Mouse (Mus musculus) liver, embryonic 14.5 days (tissue): Measurements from ENCODE around the gene Cacna1f. TPM values are rescaled to one million over a fixed set of nuclear protein-coding genes. Genes with fewer than 3 reads are reported as not detected.

ENCODE experiments used
- ATAC-seq: fragments of 200-750 bp; cut with Nextera tagmentation; 2 replicates; pipeline ENCODE4 v1.8.0; 2017; ENCODE audit warnings: moderate number of reproducible peaks, mild to moderate bottlenecking, moderate library complexity; ENCODE audit not compliant: insufficient read depth
- DNase-seq, 3 experiments: peaks; one replicate each; pipeline ENCODE4 v3.0.0-alpha.2; 2012 to 2013; ENCODE audit warnings: low read depth in 3 of 3, low spot score in 3 of 3
- H3K27ac ChIP-seq: fragments of 300-500 bp; sonication (generic); 2 replicates; pipeline ENCODE4 v1.5.1; 2014; ENCODE audit warnings: moderate library complexity, mild to moderate bottlenecking, control low read depth, inconsistent platforms
- H3K27me3 ChIP-seq: fragments of 300-500 bp; sonication (generic); 2 replicates; pipeline ENCODE4 v1.6.1; 2014; ENCODE audit warnings: mild to moderate bottlenecking, low read length, moderate library complexity; ENCODE audit not compliant: control insufficient read depth, insufficient read depth
- H3K36me3 ChIP-seq: fragments of 300-500 bp; sonication (generic); replicated peaks from 2 replicates; pipeline ENCODE4 v1.6.1; 2014; ENCODE audit warnings: low read depth; ENCODE audit not compliant: control insufficient read depth, insufficient read depth
- H3K4me1 ChIP-seq, 2 experiments: fragments of 200-500 bp in 1 of 2; fragments of 300-500 bp in 1 of 2; sonication (generic) in 1 of 2; replicated peaks; 2 replicates each; pipeline ENCODE4 v1.6.1; 2012 to 2014; ENCODE audit warnings: antibody characterized with exemption in 1 of 2, inconsistent platforms in 1 of 2, low read length in 1 of 2; ENCODE audit not compliant: control insufficient read depth in 2 of 2, insufficient read depth in 2 of 2
- H3K4me2 ChIP-seq: fragments of 300-500 bp; sonication (generic); 2 replicates; pipeline ENCODE4 v1.6.1; 2014; ENCODE audit warnings: low read depth, mild to moderate bottlenecking, control low read depth, moderate library complexity
- H3K4me3 ChIP-seq, 2 experiments: fragments of 200-500 bp in 1 of 2; fragments of 300-500 bp in 1 of 2; sonication (generic) in 1 of 2; 2 replicates each; pipeline ENCODE4 v1.5.1; 2012 to 2014; ENCODE audit warnings: low read depth in 2 of 2, low read length in 2 of 2, mild to moderate bottlenecking in 2 of 2, control low read depth in 1 of 2, inconsistent platforms in 1 of 2, moderate library complexity in 1 of 2; ENCODE audit not compliant: insufficient read depth in 1 of 2
- H3K9ac ChIP-seq: fragments of 300-500 bp; sonication (generic); replicated peaks from 2 replicates; pipeline ENCODE4 v1.6.1; 2014; ENCODE audit warnings: mild to moderate bottlenecking, control low read depth, moderate library complexity
- H3K9me3 ChIP-seq: fragments of 300-500 bp; sonication (generic); 2 replicates; pipeline ENCODE4 v1.6.1; 2016; ENCODE audit warnings: low read length, mixed read lengths; ENCODE audit not compliant: control insufficient read depth
- CTCF ChIP-seq: IDR thresholded peaks from 2 replicates; pipeline ENCODE4 v1.5.1; 2016; ENCODE audit warnings: antibody characterized with exemption, low read depth, control low read depth
- EP300 ChIP-seq: IDR thresholded peaks from 2 replicates; pipeline ENCODE4 v1.6.1; 2016; ENCODE audit warnings: antibody characterized with exemption, low read depth
- WGBS: fragments of 180-500 bp; shearing (Covaris S2); extraction: QIAGEN DNeasy Blood & Tissue Kit; methylation state at CpG from one replicate; pipeline ENCODE4 v1.1.7; 2014; ENCODE audit not compliant: insufficient replicate concordance; 5-methylcytosine and 5-hydroxymethylcytosine counted together
- polyA plus RNA-seq, 2 experiments: library from polyadenylated mRNA; depleted of rRNA in 1 of 2; stranded (reverse) in 1 of 2; unstranded in 1 of 2; fragments of >200 nt; fragmentation: Nextera tagmentation in 1 of 2; extraction: Ambion mirVana in 1 of 2; gene quantifications; 2 replicates each; pipeline versions ENCODE4 v1.2.1 to v1.2.3; 2012 to 2014

Cacna1f gene
- polyA plus RNA-seq, 2 experiments, result 0.04 to 0.11 TPM

DNA sequence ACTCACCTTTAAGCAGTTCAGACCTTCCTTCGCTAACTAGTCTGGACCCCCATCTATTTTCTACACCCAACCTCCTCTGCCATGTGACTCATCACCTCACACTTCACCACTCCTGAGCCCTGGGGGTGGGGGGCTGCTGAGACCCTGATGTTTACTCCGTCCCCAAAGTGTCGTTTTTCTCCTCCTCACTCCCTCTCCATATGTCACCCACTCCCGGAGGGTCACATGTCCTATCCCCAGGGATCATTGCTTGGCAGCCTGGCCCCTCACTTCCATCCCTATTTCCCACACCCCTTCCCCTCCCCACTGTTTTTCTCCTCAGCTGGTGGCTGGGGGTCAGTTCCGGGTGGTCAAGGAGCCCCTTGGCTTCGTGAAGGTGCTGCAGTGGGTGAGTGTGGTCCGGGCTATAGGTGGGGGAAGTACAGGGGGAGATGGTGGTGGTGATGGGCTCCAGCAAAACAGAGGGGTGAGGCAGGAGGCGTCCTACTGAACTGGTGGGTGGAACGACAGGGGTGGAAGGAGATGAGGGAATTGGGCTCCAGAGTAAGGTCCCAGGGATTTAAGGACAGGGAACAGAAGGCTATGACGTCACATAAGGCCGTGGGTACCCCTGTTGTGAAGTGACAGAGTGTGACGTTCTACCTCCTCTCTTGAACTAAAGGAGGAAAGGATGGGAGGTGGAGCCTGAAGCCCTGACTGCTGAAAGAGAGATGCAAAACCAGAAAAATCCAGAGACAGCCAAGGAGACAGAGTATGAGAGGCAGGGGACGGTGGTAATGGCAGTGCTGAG lies 32.8 kb downstream of the Cacna1f start:
- H3K4me1 ChIP-seq, result peaks cover 0 to 4% of the 10 kb centered on the region in 2 experiments; a peak in 2 of 4 replicates
- no peaks in the 10 kb centered on the region for H3K9me3 ChIP-seq
- ATAC-seq (no peak), DNase-seq (no peak)
- H3K4me2 ChIP-seq, result no peak overlapping the region
- no peak overlapping the region for H3K4me3 ChIP-seq
- WGBS, result 15% methylated on average over 13 of the region's 13 CpGs
- no peak overlapping the region for H3K9ac ChIP-seq
- no peak for TF ChIP-seq EP300
- TF ChIP-seq CTCF, result no peak
- no peaks in the 10 kb centered on the region for H3K36me3 ChIP-seq
- peaks cover 4% of the 10 kb centered on the region for H3K27me3 ChIP-seq
- H3K27ac ChIP-seq, result no peak overlapping the region

DNA sequence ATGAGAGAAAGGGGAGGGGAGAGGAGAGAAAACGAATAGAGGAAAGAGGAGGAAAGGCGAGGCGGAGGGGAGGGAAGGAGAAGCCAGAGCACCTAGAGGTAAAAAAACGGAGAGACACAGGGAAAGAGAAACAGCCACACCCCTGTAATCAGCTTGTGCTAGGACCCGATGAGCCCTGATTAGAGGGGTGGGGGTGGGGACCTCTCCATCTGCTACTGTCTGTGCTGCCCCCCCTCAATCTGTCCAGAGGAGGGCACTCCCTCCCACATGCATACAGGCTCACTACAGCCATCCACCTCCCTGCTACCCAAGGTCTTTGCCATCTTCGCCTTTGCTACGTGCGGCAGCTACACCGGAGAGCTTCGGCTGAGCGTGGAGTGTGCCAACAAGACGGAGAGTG lies 33.9 kb downstream of the Cacna1f start:
- TF ChIP-seq CTCF (no peak), EP300 (no peak)
- Histone ChIP-seq H3K9ac (no peak overlapping the region), H3K27me3 (peaks cover 4% of the 10 kb centered on the region), H3K4me2 (no peak overlapping the region), H3K27ac (no peak overlapping the region), H3K36me3 (no peaks in the 10 kb centered on the region), H3K4me3 (no peak overlapping the region), H3K4me1 (peaks cover 0 to 4% of the 10 kb centered on the region in 2 experiments; a peak in 2 of 4 replicates), H3K9me3 (no peaks in the 10 kb centered on the region)
- 26% methylated on average over 12 of the region's 12 CpGs for whole genome bisulfite sequencing
- ATAC-seq (peak; percentile 47; the same call in 1 of the 2 replicates), DNase-seq (no peak)

DNA sequence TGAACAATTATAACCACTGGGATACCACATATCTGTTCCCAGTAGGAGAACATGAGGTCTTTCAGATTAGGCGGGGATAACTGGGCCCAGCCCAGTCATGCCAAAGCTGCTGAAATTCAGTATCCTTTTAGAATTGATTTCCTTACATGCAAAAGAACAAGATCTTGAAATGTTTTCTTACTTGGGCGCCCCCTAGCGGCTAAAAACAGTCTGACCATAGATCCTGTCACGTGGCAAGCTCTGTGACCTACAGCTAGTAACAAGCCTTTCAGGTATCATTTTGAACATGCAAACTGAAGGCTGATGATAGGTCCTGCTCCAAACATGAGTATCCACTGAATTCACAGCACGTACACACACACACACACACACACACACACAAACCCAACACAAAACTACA lies 38.5 kb downstream of the Cacna1f start:
- ATAC-seq (no peak), DNase-seq (peak; percentile 55 to 65 (median 61))
- no peak overlapping the region for H3K4me3 ChIP-seq
- H3K9ac ChIP-seq, result no peak overlapping the region
- H3K4me2 ChIP-seq, result no peak overlapping the region
- H3K36me3 ChIP-seq, result no peaks in the 10 kb centered on the region
- no peaks in the 10 kb centered on the region for H3K9me3 ChIP-seq
- no peaks in the 10 kb centered on the region for H3K27me3 ChIP-seq
- TF ChIP-seq CTCF, result peak; percentile 73
- TF ChIP-seq EP300, result no peak
- no peak overlapping the region for H3K27ac ChIP-seq
- 9% methylated on average over 5 of the region's 5 CpGs for WGBS
- peaks cover 0 to 9% of the 10 kb centered on the region in 2 experiments; a peak in 3 of 4 replicates for H3K4me1 ChIP-seq

DNA sequence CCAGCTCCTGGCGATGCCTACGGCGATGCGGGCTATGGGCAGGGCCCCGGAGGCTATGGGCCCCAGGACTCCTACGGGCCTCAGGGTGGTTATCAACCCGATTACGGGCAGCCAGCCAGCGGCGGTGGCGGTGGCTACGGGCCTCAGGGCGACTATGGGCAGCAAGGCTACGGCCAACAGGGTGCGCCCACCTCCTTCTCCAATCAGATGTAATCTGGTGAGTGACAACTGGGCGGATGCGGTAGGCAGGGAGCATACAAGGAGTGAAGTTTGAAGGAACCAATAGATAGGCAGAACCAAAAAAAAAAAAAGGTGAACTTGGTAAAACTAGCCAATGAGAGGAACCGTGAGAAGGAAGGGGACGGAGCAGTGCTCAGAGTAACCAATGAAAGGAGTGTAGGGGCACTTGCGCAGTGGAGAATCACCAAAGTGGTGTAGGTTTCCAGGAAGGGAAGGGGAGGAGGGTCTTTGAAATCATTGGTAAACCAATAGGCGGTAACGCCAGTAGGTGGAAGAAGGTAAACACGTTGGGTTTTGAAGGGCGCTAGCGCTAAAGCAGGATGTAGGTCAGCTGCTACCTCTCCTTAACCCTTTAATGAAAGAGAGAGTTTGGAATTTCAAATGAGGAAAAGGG lies 41.9 kb downstream of the Cacna1f start:
- DNase-seq, result peak; percentile 82 to 90 (median 85)
- Histone ChIP-seq H3K27ac (peak overlapping the region; percentile 88), H3K4me3 (peak overlapping the region; percentile 57 to 63), H3K4me2 (peak overlapping the region; percentile 73), H3K4me1 (peaks cover 0 to 7% of the 10 kb centered on the region in 2 experiments; a peak in 3 of 4 replicates), H3K9ac (peak overlapping the region; percentile 67), H3K36me3 (no peaks in the 10 kb centered on the region), H3K9me3 (no peaks in the 10 kb centered on the region), H3K27me3 (no peaks in the 10 kb centered on the region)
- 8% methylated on average over 25 of the region's 25 CpGs for WGBS
- peak; percentile 95 for ATAC-seq
- TF ChIP-seq EP300 (no peak), CTCF (peak; percentile 48)

DNA sequence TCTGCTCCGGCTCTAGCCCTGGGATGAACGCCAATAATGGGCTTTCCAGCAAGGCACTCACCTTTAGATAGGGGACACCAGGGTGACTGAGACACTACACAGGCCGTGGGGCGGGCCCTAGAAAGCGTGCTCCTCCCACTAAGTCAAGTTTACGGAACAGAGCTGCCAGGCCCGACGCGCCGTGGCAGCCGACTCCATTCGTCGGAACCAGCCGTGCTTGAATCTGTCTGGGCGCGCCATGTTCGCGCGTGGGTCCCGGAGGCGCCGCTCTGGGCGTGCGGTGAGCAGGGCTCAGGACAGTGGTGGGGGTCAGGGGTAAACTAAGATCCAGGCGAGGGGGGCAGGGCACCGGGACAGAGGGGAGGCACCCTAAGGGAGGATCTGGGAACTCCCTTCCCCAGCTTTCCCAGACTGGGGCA lies 50.3 kb downstream of the Cacna1f start, which contains the start of gene Prickle3:
Gene Prickle3, plus strand, starts transcription at position 40 of the 419 bp plus-strand sequence.
- H3K27me3 ChIP-seq, result no peaks in the 10 kb centered on the region; the same call in 1 of the 2 replicates
- ATAC-seq (peak; percentile 68), DNase-seq (no peak)
- H3K4me3 ChIP-seq, result peak within 1 kb of the TSS; percentile 51 to 59
- no peaks in the 10 kb centered on the region for H3K36me3 ChIP-seq
- TF ChIP-seq CTCF, result no peak
- no peak for TF ChIP-seq EP300
- no peaks in the 10 kb centered on the region for H3K9me3 ChIP-seq
- H3K4me1 ChIP-seq, result no peaks in the 10 kb centered on the region; a peak in 1 of 4 replicates
- no peak within 1 kb of the TSS for H3K27ac ChIP-seq
- 16% methylated on average over 26 of the region's 26 CpGs for WGBS
- H3K9ac ChIP-seq, result 0 out of 2 replicates have a peak within 1 kb of the TSS, but pooled peaks have one; percentile 31
- peak within 1 kb of the TSS; percentile 58 for H3K4me2 ChIP-seq
